Mouse (Mus musculus) midbrain, embryonic 10.5 days (tissue): ENCODE measurements around the gene Tmem237. TPM values are rescaled to one million over a fixed set of nuclear protein-coding genes. Genes with fewer than 3 reads are reported as not detected.

Source experiments
- DNase-seq: peaks from one replicate; pipeline ENCODE4 v3.0.0-alpha.2; 2017; ENCODE audit warnings: low spot score
- H3K27ac ChIP-seq: fragments of 300-500 bp; sonication (generic); replicated peaks from 2 replicates; pipeline ENCODE4 v1.5.1; 2016; ENCODE audit warnings: mild to moderate bottlenecking
- H3K27me3 ChIP-seq: fragments of 300-500 bp; sonication (generic); 2 replicates; pipeline ENCODE4 v1.6.1; 2016; ENCODE audit warnings: low read depth, mild to moderate bottlenecking; ENCODE audit not compliant: poor library complexity, severe bottlenecking
- H3K36me3 ChIP-seq: fragments of 300-500 bp; sonication (generic); 2 replicates; pipeline ENCODE4 v1.6.1; 2016; ENCODE audit warnings: mild to moderate bottlenecking, moderate library complexity
- H3K4me1 ChIP-seq: fragments of 300-500 bp; sonication (generic); 2 replicates; pipeline ENCODE4 v1.6.1; 2016
- H3K4me3 ChIP-seq: fragments of 300-500 bp; sonication (generic); 2 replicates; pipeline ENCODE4 v1.5.1; 2016; ENCODE audit warnings: mild to moderate bottlenecking, moderate library complexity
- H3K9me3 ChIP-seq: fragments of 300-500 bp; sonication (generic); replicated peaks from 2 replicates; pipeline ENCODE4 v1.6.1; 2016; ENCODE audit warnings: mild to moderate bottlenecking
- WGBS: fragments of 180-500 bp; shearing (Covaris S2); methylation state at CpG from one replicate; pipeline ENCODE4 v1.1.7; 2016; 5-methylcytosine and 5-hydroxymethylcytosine counted together
- polyA plus RNA-seq: library from polyadenylated mRNA; unstranded; fragments of >200 nt; fragmentation: Nextera tagmentation; extraction: Ambion mirVana; gene quantifications from 2 replicates; pipeline ENCODE4 v1.2.1, GENCODE M21; 2016

The Tmem237 gene
- 52.8 TPM in 2 replicates for polyA plus RNA-seq

GRCm38 (mm10) chr1:59119720-59120457 is at the start of gene Tmem237:
TSS of gene Tmem237 (minus strand) at chr1:59120408.
- H3K36me3 ChIP-seq = peaks cover 18% of the 10 kb centered on the region
- H3K4me3 ChIP-seq = peak within 1 kb of the TSS; percentile 70
- H3K4me1 ChIP-seq = peaks cover 27% of the 10 kb centered on the region
- WGBS = under 1% methylated on average over 74 of the region's 74 CpGs
- DNase-seq = peak; percentile 96
- peak within 1 kb of the TSS; percentile 94 for H3K27ac ChIP-seq
- H3K9me3 ChIP-seq = no peaks in the 10 kb centered on the region
- H3K27me3 ChIP-seq = no peaks in the 10 kb centered on the region

- H3K4me3 ChIP-seq = no peak overlapping the region
- peaks cover 42% of the 10 kb centered on the region for H3K36me3 ChIP-seq
Observed at GRCm38 (mm10) chr1:59169586-59169985, 49.4 kb upstream of the Tmem237 start.

GRCm38 (mm10) chr1:59168556-59168955 is 48.3 kb upstream of the Tmem237 start:
- no peak for DNase-seq
- WGBS = 87% methylated on average over 2 of the region's 2 CpGs
- Histone ChIP-seq H3K4me3 (no peak overlapping the region), H3K27ac (no peak overlapping the region), H3K4me1 (peaks cover 10% of the 10 kb centered on the region), H3K36me3 (peaks cover 43% of the 10 kb centered on the region), H3K27me3 (no peaks in the 10 kb centered on the region), H3K9me3 (no peaks in the 10 kb centered on the region; the same call in 1 of the 2 replicates)

More at GRCm38 (mm10) chr1:59169586-59169985, 49.4 kb upstream of the Tmem237 start:
- Histone ChIP-seq H3K9me3 (no peaks in the 10 kb centered on the region; the same call in 1 of the 2 replicates), H3K27me3 (no peaks in the 10 kb centered on the region), H3K4me1 (no peaks in the 10 kb centered on the region), H3K27ac (no peak overlapping the region)
- 92% methylated on average over 6 of the region's 6 CpGs for WGBS
- no peak for DNase-seq

GRCm38 (mm10) chr1:59167654-59168425 is 47.6 kb upstream of the Tmem237 start:
- Histone ChIP-seq H3K4me3 (no peak overlapping the region), H3K36me3 (peaks cover 49% of the 10 kb centered on the region), H3K4me1 (peaks cover 17% of the 10 kb centered on the region), H3K27ac (no peak overlapping the region), H3K9me3 (no peaks in the 10 kb centered on the region; the same call in 1 of the 2 replicates), H3K27me3 (peaks cover 5% of the 10 kb centered on the region; the same call in 1 of the 2 replicates)
- DNase-seq = no peak
- WGBS = 87% methylated on average over 4 of the region's 4 CpGs

- Histone ChIP-seq H3K4me1 (peaks cover 32% of the 10 kb centered on the region), H3K4me3 (no peak overlapping the region), H3K9me3 (no peaks in the 10 kb centered on the region; the same call in 1 of the 2 replicates), H3K27me3 (peaks cover 12% of the 10 kb centered on the region; the same call in 1 of the 2 replicates), H3K36me3 (peaks cover 44% of the 10 kb centered on the region), H3K27ac (no peak overlapping the region)
- 95% methylated on average over 9 of the region's 9 CpGs for WGBS
- no peak for DNase-seq
Observed at GRCm38 (mm10) chr1:59166232-59166905, 46.2 kb upstream of the Tmem237 start.

- peaks cover 34% of the 10 kb centered on the region for H3K36me3 ChIP-seq
- H3K27ac ChIP-seq = no peak overlapping the region
- WGBS = 22% methylated on average over 5 of the region's 5 CpGs
- H3K4me3 ChIP-seq = no peak overlapping the region
- H3K9me3 ChIP-seq = no peaks in the 10 kb centered on the region; the same call in 1 of the 2 replicates
- peaks cover 34% of the 10 kb centered on the region for H3K4me1 ChIP-seq
- no peak for DNase-seq
- peaks cover 12% of the 10 kb centered on the region; the same call in 1 of the 2 replicates for H3K27me3 ChIP-seq
Observed at GRCm38 (mm10) chr1:59163918-59164317, 43.7 kb upstream of the Tmem237 start.

- DNase-seq = no peak
- no peaks in the 10 kb centered on the region; the same call in 1 of the 2 replicates for H3K9me3 ChIP-seq
- 28% methylated on average over 12 of the region's 12 CpGs for WGBS
- peaks cover 31% of the 10 kb centered on the region for H3K36me3 ChIP-seq
- H3K27ac ChIP-seq = peak within 1 kb of the TSS; percentile 38; the same call in 1 of the 2 replicates
- peaks cover 34% of the 10 kb centered on the region for H3K4me1 ChIP-seq
- no peak within 1 kb of the TSS for H3K4me3 ChIP-seq
- peaks cover 12% of the 10 kb centered on the region; the same call in 1 of the 2 replicates for H3K27me3 ChIP-seq
Observed at GRCm38 (mm10) chr1:59163030-59163461, 42.8 kb upstream of the Tmem237 start, which contains the start of gene Mpp4. TSS of gene Mpp4 (minus strand) at chr1:59163389.

- no peak overlapping the region for H3K27ac ChIP-seq
- DNase-seq = no peak
- H3K4me3 ChIP-seq = no peak overlapping the region
- H3K36me3 ChIP-seq = peaks cover 25% of the 10 kb centered on the region
- H3K4me1 ChIP-seq = peaks cover 34% of the 10 kb centered on the region
- WGBS = 26% methylated on average over 8 of the region's 8 CpGs
- peaks cover 12% of the 10 kb centered on the region; the same call in 1 of the 2 replicates for H3K27me3 ChIP-seq
- H3K9me3 ChIP-seq = no peaks in the 10 kb centered on the region; the same call in 1 of the 2 replicates
Observed at GRCm38 (mm10) chr1:59162309-59163024, 42.3 kb upstream of the Tmem237 start.

- Histone ChIP-seq H3K27me3 (peaks cover 12% of the 10 kb centered on the region; the same call in 1 of the 2 replicates), H3K4me3 (no peak overlapping the region), H3K27ac (no peak overlapping the region), H3K4me1 (peaks cover 34% of the 10 kb centered on the region), H3K36me3 (peaks cover 14% of the 10 kb centered on the region), H3K9me3 (no peaks in the 10 kb centered on the region)
- DNase-seq = no peak
- 66% methylated on average over 6 of the region's 6 CpGs for WGBS
Observed at GRCm38 (mm10) chr1:59161396-59161795, 41.2 kb upstream of the Tmem237 start.

GRCm38 (mm10) chr1:59160871-59161270 is 40.7 kb upstream of the Tmem237 start:
- no peak for DNase-seq
- 84% methylated on average over 6 of the region's 6 CpGs for WGBS
- Histone ChIP-seq H3K4me1 (peaks cover 34% of the 10 kb centered on the region), H3K27me3 (peaks cover 12% of the 10 kb centered on the region; the same call in 1 of the 2 replicates), H3K9me3 (no peaks in the 10 kb centered on the region), H3K4me3 (no peak overlapping the region), H3K27ac (no peak overlapping the region), H3K36me3 (peaks cover 9% of the 10 kb centered on the region)

GRCm38 (mm10) chr1:59159136-59159535 is 38.9 kb upstream of the Tmem237 start:
- H3K4me3 ChIP-seq = no peak overlapping the region
- H3K27ac ChIP-seq = no peak overlapping the region
- H3K27me3 ChIP-seq = peaks cover 12% of the 10 kb centered on the region; the same call in 1 of the 2 replicates
- H3K36me3 ChIP-seq = peaks cover 7% of the 10 kb centered on the region
- WGBS = 90% methylated on average over 3 of the region's 3 CpGs
- no peaks in the 10 kb centered on the region for H3K9me3 ChIP-seq
- peaks cover 30% of the 10 kb centered on the region for H3K4me1 ChIP-seq
- no peak for DNase-seq
